Mouse (Mus musculus) heart, embryonic 16.5 days (tissue): ENCODE data around the gene Sgsm3. TPM values are rescaled to one million over a fixed set of nuclear protein-coding genes. Genes with fewer than 3 reads are reported as not detected.

Experiments used
- ATAC-seq: fragments of 200-750 bp; cut with Nextera tagmentation; replicated peaks from 2 replicates; pipeline ENCODE4 v1.8.0; 2017; ENCODE audit warnings: moderate number of reproducible peaks; ENCODE audit not compliant: insufficient read depth, low FRiP score; ENCODE audit errors: extremely low read depth
- H3K27ac ChIP-seq: fragments of 300-500 bp; sonication (generic); 2 replicates; pipeline ENCODE4 v1.5.1; 2014; ENCODE audit warnings: mild to moderate bottlenecking, low read length, control low read depth, moderate library complexity
- H3K27me3 ChIP-seq: fragments of 300-500 bp; sonication (generic); 2 replicates; pipeline ENCODE4 v1.6.1; 2014; ENCODE audit warnings: low read length, mixed read lengths; ENCODE audit not compliant: control insufficient read depth, insufficient read depth
- H3K36me3 ChIP-seq: fragments of 300-500 bp; sonication (generic); 2 replicates; pipeline ENCODE4 v1.6.1; 2014; ENCODE audit not compliant: control insufficient read depth, insufficient read depth
- H3K4me1 ChIP-seq: fragments of 300-500 bp; sonication (generic); 2 replicates; pipeline ENCODE4 v1.6.1; 2014; ENCODE audit warnings: low read length, mixed read lengths; ENCODE audit not compliant: control insufficient read depth, insufficient read depth
- H3K4me2 ChIP-seq: fragments of 300-500 bp; sonication (generic); 2 replicates; pipeline ENCODE4 v1.6.1; 2014; ENCODE audit warnings: low read depth, mild to moderate bottlenecking, control low read depth, low read length
- H3K4me3 ChIP-seq: fragments of 300-500 bp; sonication (generic); 2 replicates; pipeline ENCODE4 v1.5.1; 2014; ENCODE audit warnings: mild to moderate bottlenecking, control low read depth, low read length
- H3K9ac ChIP-seq: fragments of 300-500 bp; sonication (generic); 2 replicates; pipeline ENCODE4 v1.6.1; 2014; ENCODE audit warnings: low read length, control low read depth
- H3K9me3 ChIP-seq: fragments of 300-500 bp; sonication (generic); replicated peaks from 2 replicates; pipeline ENCODE4 v1.6.1; 2016; ENCODE audit warnings: low read length; ENCODE audit not compliant: control insufficient read depth
- WGBS: fragments of 180-500 bp; shearing (Covaris S2); extraction: QIAGEN DNeasy Blood & Tissue Kit; methylation state at CpG from one replicate; pipeline ENCODE4 v1.1.7; 2014; 5-methylcytosine and 5-hydroxymethylcytosine counted together
- microRNA-seq: library from miRNA; unstranded; fragments of <30 nt; microRNA quantifications from one replicate; pipeline ENCODE4, GENCODE M21; 2017
- polyA plus RNA-seq: library from polyadenylated mRNA; unstranded; fragments of >200 nt; fragmentation: Nextera tagmentation; extraction: Ambion mirVana; gene quantifications from 2 replicates; pipeline ENCODE4 v1.2.1, GENCODE M21; 2015

Gene Sgsm3
- polyA plus RNA-seq, 1 experiment from 2014 or later = 15.8 TPM

GRCm38 (mm10) chr15:81052491-81052890 lies 74.9 kb downstream of the Sgsm3 start:
- no peak for ATAC-seq
- 88% methylated on average over 5 of the region's 5 CpGs for WGBS
- Histone ChIP-seq H3K4me1 (peaks cover 4% of the 10 kb centered on the region), H3K36me3 (no peaks in the 10 kb centered on the region), H3K27ac (no peak overlapping the region), H3K9ac (no peak overlapping the region), H3K27me3 (no peaks in the 10 kb centered on the region), H3K4me2 (no peak overlapping the region), H3K9me3 (no peaks in the 10 kb centered on the region), H3K4me3 (no peak overlapping the region)

- H3K4me1 ChIP-seq = no peaks in the 10 kb centered on the region; the same call in 1 of the 2 replicates
- H3K4me3 ChIP-seq = no peak overlapping the region
- ATAC-seq = no peak
- no peaks in the 10 kb centered on the region for H3K9me3 ChIP-seq
- no peak overlapping the region for H3K4me2 ChIP-seq
- 86% methylated on average over 2 of the region's 2 CpGs for WGBS
- no peaks in the 10 kb centered on the region for H3K27me3 ChIP-seq
- no peaks in the 10 kb centered on the region for H3K36me3 ChIP-seq
- no peak overlapping the region for H3K9ac ChIP-seq
- no peak overlapping the region for H3K27ac ChIP-seq
Observed at GRCm38 (mm10) chr15:81055488-81055887, 77.9 kb downstream of the Sgsm3 start.

- H3K4me3 ChIP-seq = no peak overlapping the region
- H3K36me3 ChIP-seq = no peaks in the 10 kb centered on the region
- WGBS = 90% methylated on average over 5 of the region's 5 CpGs
- no peak overlapping the region for H3K9ac ChIP-seq
- H3K27ac ChIP-seq = no peak overlapping the region
- no peak for ATAC-seq
- peaks cover 9% of the 10 kb centered on the region for H3K4me1 ChIP-seq
- no peaks in the 10 kb centered on the region for H3K27me3 ChIP-seq
- H3K9me3 ChIP-seq = no peaks in the 10 kb centered on the region
- no peak overlapping the region for H3K4me2 ChIP-seq
Observed at GRCm38 (mm10) chr15:81057736-81058135, 80.2 kb downstream of the Sgsm3 start.

- WGBS = 91% methylated on average over 2 of the region's 2 CpGs
- no peak overlapping the region for H3K4me3 ChIP-seq
- H3K27ac ChIP-seq = no peak overlapping the region
- no peak overlapping the region for H3K9ac ChIP-seq
- H3K9me3 ChIP-seq = no peaks in the 10 kb centered on the region
- H3K4me2 ChIP-seq = no peak overlapping the region
- no peaks in the 10 kb centered on the region for H3K36me3 ChIP-seq
- H3K4me1 ChIP-seq = peaks cover 15% of the 10 kb centered on the region
- no peaks in the 10 kb centered on the region for H3K27me3 ChIP-seq
- ATAC-seq = no peak
Observed at GRCm38 (mm10) chr15:81060975-81061374, 83.4 kb downstream of the Sgsm3 start.

Small RNA genes lying within 50 kb of the gene (microRNA-seq; reads per million reads assigned to microRNA genes)
- gene Mir5113 = 12.2 reads per million, percentile 29 among the genes with 10 or more reads in this experiment

Other genes starting within 250 kb of the Sgsm3 start
- gene Adsl, start 29.3 kb upstream of the Sgsm3 start, polyA plus RNA-seq = 167 and 175 TPM in 2 replicates
- 14.1 TPM in 2 replicates for gene Mrtfa, start 213.0 kb downstream of the Sgsm3 start, polyA plus RNA-seq